Mouse (Mus musculus): ENCODE results near the gene Ehf. TPM values are rescaled to one million over a fixed set of nuclear protein-coding genes. Genes with fewer than 3 reads are reported as not detected.

Gene Ehf
- polyA plus RNA-seq (2015; fragmentation: Nextera tagmentation; extraction: Ambion mirVana), result 28.6 and 32.2 TPM in 2 replicates

DNA sequence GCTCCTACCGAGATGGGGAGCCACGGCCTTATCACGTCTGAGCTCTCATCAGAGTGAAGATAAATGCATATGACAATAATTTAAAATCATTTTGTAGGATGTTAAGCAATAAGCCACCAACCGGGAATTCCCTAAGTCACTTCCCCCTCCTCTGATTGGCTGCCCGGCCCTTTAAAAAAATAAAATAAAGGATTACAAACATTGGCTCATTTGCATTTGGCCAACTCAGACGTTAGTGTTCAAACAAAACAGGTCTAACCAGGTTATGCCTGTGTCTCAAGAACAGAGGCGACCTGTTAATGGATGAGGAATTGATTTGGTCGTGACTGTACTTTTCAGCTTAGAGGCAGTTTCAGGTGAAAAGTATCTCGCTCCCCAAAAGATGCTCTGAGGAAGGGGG lies at the start of gene Ehf:
Ehf (minus strand) TSS at position 147 of the 400 bp plus-strand sequence.
- H3K27ac ChIP-seq, result peak within 1 kb of the TSS; percentile 85
- ATAC-seq (ENCODE audit: insufficient read depth, low FRiP score, low read depth), result no peak

DNA sequence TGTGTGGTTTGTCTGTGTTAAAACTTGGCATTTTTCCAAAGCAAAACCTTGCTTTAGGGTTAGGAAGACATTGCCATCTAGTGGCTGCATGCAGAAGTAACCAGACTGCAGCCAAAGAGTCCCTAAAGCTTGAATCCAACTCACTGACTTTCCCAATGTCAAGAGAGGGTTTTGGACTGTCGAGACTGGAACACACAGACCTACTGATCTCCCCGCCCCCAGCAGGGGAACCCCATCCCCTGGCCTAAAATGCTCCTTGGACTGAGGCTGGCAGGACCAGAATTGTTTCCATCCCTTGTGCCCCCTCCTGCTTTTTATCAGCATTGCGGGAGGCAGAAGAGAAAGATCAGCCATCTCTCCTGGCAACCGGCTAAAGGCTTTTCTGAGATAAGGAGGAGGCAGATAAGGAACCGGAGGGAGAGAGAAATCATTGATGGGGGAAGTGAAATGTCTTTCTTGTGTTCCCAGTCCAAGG lies 44.4 kb upstream of the Ehf start:
- WGBS, result 5% methylated on average over 5 of the region's 5 CpGs
- no peaks in the 10 kb centered on the region for H3K9me3 ChIP-seq
- H3K27ac ChIP-seq, result no peak overlapping the region
- H3K4me2 ChIP-seq, result peak overlapping the region; percentile 42
- no peak overlapping the region for H3K4me3 ChIP-seq (replicated peaks)
- H3K4me1 ChIP-seq, result peaks cover 3% of the 10 kb centered on the region; the same call in 1 of the 2 replicates
- H3K9ac ChIP-seq, result no peak overlapping the region
- no peaks in the 10 kb centered on the region for H3K27me3 ChIP-seq (replicated peaks)
- ATAC-seq (ENCODE audit: insufficient read depth, low FRiP score, low read depth), result no peak
- H3K36me3 ChIP-seq, result no peaks in the 10 kb centered on the region

More for the DNA sequence above, at the start of gene Ehf:
- H3K36me3 ChIP-seq, result no peaks in the 10 kb centered on the region
- WGBS, result 38% methylated on average over 9 of the region's 9 CpGs
- H3K4me2 ChIP-seq, result peak within 1 kb of the TSS; percentile 34
- H3K4me3 ChIP-seq (replicated peaks), result peak within 1 kb of the TSS; percentile 33
- H3K9me3 ChIP-seq, result no peaks in the 10 kb centered on the region
- H3K9ac ChIP-seq, result no peak within 1 kb of the TSS
- H3K27me3 ChIP-seq (replicated peaks), result no peaks in the 10 kb centered on the region
- no peaks in the 10 kb centered on the region for H3K4me1 ChIP-seq

DNA sequence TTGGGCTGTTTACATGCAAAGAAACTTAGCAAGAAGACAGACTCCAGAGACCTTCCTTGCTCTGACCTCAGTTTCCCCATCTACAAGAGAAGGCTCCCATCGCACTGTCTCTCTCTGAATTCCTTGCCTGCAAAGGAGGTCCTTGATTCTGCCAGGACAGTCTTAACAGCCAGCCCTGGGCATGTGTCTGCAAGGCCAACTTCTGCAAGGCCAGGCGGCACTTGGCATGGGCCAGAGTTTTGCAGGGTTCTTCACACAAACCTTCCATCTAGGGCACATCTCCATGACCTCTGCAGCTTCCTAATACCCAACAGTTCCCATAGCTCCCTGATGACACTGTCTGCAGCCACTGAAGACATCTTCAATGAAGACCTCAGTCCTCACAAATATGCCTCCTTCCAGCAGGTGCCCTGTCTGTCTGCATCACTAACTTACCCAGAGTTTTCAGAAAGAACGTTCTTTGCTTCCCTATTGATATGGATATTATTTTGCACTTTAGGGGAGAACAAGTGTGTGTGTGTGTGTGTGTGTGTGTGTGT lies 43.7 kb upstream of the Ehf start:
- no peak for ATAC-seq (ENCODE audit: insufficient read depth, low FRiP score, low read depth)
- Histone ChIP-seq H3K9me3 (no peaks in the 10 kb centered on the region), H3K36me3 (no peaks in the 10 kb centered on the region), H3K4me3 (replicated peaks) (no peak overlapping the region), H3K4me1 (peaks cover 3% of the 10 kb centered on the region; the same call in 1 of the 2 replicates), H3K4me2 (no peak overlapping the region), H3K9ac (no peak overlapping the region), H3K27me3 (replicated peaks) (no peaks in the 10 kb centered on the region), H3K27ac (no peak overlapping the region)
- WGBS, result 73% methylated on average over 3 of the region's 3 CpGs

DNA sequence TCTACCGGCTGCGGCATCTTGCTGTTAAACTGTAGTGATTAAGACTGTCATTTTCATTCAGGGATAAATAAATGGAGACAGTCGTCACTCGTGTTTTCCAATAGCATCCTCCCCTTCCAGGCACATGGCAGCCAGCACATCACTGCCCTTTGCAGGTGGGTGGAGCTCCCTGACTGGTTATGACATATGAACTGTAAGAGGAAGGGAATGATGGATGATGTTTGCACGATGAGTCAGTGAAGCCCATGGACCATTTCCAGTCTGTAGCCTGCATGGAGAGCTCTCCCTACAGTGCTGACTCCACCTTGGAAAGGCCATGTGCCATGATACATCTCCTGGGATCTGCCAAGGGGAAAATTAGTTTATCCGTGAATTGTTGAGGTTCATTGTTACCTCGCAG lies 40.5 kb upstream of the Ehf start:
- Histone ChIP-seq H3K9me3 (no peaks in the 10 kb centered on the region), H3K4me1 (peaks cover 3% of the 10 kb centered on the region; the same call in 1 of the 2 replicates), H3K36me3 (no peaks in the 10 kb centered on the region), H3K4me2 (no peak overlapping the region), H3K9ac (no peak overlapping the region), H3K27me3 (replicated peaks) (no peaks in the 10 kb centered on the region), H3K27ac (no peak overlapping the region), H3K4me3 (replicated peaks) (no peak overlapping the region)
- WGBS, result 63% methylated on average over 7 of the region's 7 CpGs
- peak; percentile 68; the same call in 1 of the 2 replicates for ATAC-seq (ENCODE audit: insufficient read depth, low FRiP score, low read depth)

DNA sequence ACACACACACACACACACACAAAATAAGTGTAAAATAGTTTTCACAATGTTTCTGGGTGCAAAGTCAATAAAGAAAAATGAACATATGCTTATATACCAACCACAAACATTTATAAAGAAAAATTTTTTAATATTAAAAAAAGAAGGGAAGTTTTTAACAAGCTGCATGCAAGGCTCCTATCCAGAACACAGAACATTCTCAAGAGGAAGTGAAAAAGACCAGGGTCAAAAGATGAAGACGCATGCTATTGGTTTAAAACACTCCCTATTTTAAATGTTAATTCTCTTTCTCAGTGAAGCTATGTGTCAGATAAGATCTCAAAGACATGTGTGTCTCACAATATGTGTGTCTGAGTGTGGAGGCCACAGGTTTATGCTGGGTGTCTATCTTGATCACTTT lies 39.0 kb upstream of the Ehf start:
- Histone ChIP-seq H3K36me3 (no peaks in the 10 kb centered on the region), H3K4me2 (no peak overlapping the region), H3K27me3 (replicated peaks) (no peaks in the 10 kb centered on the region), H3K9me3 (no peaks in the 10 kb centered on the region), H3K4me3 (replicated peaks) (no peak overlapping the region), H3K27ac (no peak overlapping the region), H3K9ac (no peak overlapping the region), H3K4me1 (no peaks in the 10 kb centered on the region)
- 70% methylated on average over 1 of the region's 1 CpGs for WGBS
- no peak for ATAC-seq (ENCODE audit: insufficient read depth, low FRiP score, low read depth)

DNA sequence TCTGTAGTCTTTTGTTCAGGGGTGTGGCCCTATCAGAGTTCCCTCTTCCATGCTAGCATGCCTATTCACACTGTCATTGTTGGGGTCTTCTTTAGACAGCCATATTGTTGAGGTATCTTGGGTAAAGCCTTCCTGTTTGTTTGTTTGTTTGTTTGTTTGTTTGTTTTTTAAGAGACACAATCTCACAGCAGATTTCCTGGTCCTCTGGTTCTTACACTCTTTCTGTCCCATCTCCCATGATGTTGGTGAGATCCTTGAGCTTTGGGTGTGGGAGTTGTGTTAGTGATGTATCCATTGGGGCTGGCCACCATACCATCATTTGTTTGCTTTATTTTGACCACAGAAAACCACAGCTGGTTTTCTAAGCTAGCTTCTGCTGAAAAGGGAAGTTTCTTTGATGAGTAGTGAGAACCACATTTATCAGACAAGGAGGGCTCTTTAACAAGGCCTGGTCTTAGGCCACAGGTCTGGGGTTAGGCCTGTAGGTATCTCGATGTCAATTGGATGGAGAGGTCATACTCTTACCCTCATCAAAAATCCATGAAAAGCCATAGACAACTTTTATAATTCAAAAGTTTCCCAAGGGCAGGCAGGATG lies 38.4 kb upstream of the Ehf start:
- no peak for ATAC-seq (ENCODE audit: insufficient read depth, low FRiP score, low read depth)
- 93% methylated on average over 1 of the region's 1 CpGs for WGBS
- no peak overlapping the region for H3K4me3 ChIP-seq (replicated peaks)
- 0 out of 2 replicates have a peak, but pooled peaks cover 2% of the 10 kb centered on the region for H3K4me1 ChIP-seq
- no peaks in the 10 kb centered on the region for H3K9me3 ChIP-seq
- H3K36me3 ChIP-seq, result no peaks in the 10 kb centered on the region
- H3K4me2 ChIP-seq, result no peak overlapping the region
- no peak overlapping the region for H3K9ac ChIP-seq
- no peak overlapping the region for H3K27ac ChIP-seq
- no peaks in the 10 kb centered on the region for H3K27me3 ChIP-seq (replicated peaks)

DNA sequence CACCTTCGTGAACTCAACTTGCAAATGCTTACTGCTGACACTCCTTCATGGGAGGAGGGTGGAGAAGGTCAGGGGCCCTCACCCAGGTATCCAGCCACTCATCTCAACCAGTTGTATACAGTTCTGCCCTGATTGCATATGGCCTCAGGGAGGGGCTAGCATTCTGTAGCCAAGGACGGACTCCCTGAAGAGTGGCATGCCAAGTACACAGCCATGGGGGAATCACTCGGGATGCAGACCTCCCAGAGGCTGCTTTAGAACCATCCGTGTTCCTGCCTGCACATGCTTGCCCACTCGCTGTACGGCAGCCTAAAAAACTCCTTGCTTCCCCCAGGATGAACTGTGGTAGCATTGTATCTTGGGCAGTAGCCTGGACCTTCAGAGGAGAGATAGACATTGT lies 35.6 kb upstream of the Ehf start:
- H3K4me3 ChIP-seq (replicated peaks), result no peak overlapping the region
- H3K4me1 ChIP-seq, result 0 out of 2 replicates have a peak, but pooled peaks cover 3% of the 10 kb centered on the region
- H3K36me3 ChIP-seq, result no peaks in the 10 kb centered on the region
- no peak overlapping the region for H3K9ac ChIP-seq
- no peak overlapping the region for H3K4me2 ChIP-seq
- no peaks in the 10 kb centered on the region for H3K27me3 ChIP-seq (replicated peaks)
- no peak for ATAC-seq (ENCODE audit: insufficient read depth, low FRiP score, low read depth)
- H3K27ac ChIP-seq, result no peak overlapping the region
- no peaks in the 10 kb centered on the region for H3K9me3 ChIP-seq
- 77% methylated on average over 6 of the region's 6 CpGs for WGBS

DNA sequence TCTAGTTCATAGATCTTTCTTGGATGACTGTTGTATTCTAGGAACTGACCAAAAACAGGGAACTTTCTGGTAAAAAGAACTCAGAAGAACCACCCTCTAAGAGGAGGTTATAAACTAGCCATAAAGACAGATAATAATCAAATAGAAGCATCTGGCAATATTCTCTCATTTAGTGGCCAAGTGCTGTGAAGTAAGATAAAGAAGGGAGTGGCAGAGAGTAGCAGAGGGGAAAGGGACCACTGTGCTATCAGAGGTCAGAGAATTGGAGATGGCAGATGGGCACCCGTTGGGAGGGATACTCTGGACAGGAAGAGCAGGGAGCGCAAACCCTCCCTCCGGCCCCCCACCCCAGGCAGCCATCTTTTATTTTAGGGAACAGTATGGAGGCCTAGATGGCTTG lies 34.3 kb upstream of the Ehf start:
- 75% methylated on average over 3 of the region's 3 CpGs for WGBS
- no peak for ATAC-seq (ENCODE audit: insufficient read depth, low FRiP score, low read depth)

DNA sequence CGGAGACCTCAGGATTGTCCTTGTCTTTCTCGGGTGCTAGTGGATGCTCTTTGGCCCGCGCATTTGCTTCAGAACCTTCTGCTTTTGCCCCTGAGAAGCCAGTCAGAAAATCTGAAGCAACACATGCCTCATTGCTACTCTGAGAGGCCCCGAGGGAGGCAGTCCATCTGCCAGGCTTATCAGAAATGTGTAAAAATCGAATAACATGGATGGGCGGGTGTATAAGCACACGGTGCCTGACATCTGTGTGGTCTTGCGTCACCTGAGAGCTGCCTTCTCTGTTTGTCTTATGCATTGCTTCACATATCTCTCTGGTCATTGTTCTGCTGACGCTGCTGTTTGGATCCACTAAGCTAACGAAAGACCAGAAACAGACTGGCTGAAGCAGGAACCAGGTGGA lies 33.5 kb upstream of the Ehf start:
- no peak overlapping the region for H3K27ac ChIP-seq
- H3K27me3 ChIP-seq (replicated peaks), result no peaks in the 10 kb centered on the region
- 0 out of 2 replicates have a peak, but pooled peaks cover 3% of the 10 kb centered on the region for H3K4me1 ChIP-seq
- 61% methylated on average over 11 of the region's 11 CpGs for WGBS
- H3K9ac ChIP-seq, result no peak overlapping the region
- H3K4me3 ChIP-seq (replicated peaks), result no peak overlapping the region
- no peaks in the 10 kb centered on the region for H3K9me3 ChIP-seq
- ATAC-seq (ENCODE audit: insufficient read depth, low FRiP score, low read depth), result peak; percentile 53; the same call in 1 of the 2 replicates
- no peaks in the 10 kb centered on the region for H3K36me3 ChIP-seq
- H3K4me2 ChIP-seq, result no peak overlapping the region

More for the DNA sequence above, 34.3 kb upstream of the Ehf start:
- H3K4me2 ChIP-seq, result no peak overlapping the region
- no peak overlapping the region for H3K4me3 ChIP-seq (replicated peaks)
- H3K9me3 ChIP-seq, result no peaks in the 10 kb centered on the region
- H3K4me1 ChIP-seq, result 0 out of 2 replicates have a peak, but pooled peaks cover 3% of the 10 kb centered on the region
- no peaks in the 10 kb centered on the region for H3K36me3 ChIP-seq
- no peaks in the 10 kb centered on the region for H3K27me3 ChIP-seq (replicated peaks)
- H3K27ac ChIP-seq, result no peak overlapping the region
- H3K9ac ChIP-seq, result no peak overlapping the region

DNA sequence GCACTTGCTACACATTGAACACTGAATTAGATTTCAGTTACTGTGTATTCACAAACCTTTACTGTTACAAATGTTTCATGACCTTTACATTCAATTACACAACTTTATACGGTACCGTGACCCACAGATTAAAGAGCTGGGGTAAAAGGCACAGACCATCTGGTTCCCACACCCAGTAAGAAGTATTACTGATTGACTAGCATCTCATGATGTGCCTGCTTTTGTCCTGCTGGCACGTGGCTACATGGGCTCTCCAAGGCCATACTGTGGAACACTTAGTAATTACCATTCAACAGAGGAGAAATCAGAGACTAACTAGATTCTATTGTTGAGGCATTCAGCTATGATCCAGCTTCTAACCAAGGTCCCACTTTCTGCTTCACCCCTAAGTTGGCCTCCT lies 32.9 kb upstream of the Ehf start:
- Histone ChIP-seq H3K27ac (no peak overlapping the region), H3K9ac (no peak overlapping the region), H3K4me2 (no peak overlapping the region), H3K9me3 (no peaks in the 10 kb centered on the region), H3K27me3 (replicated peaks) (no peaks in the 10 kb centered on the region), H3K4me3 (replicated peaks) (no peak overlapping the region), H3K4me1 (0 out of 2 replicates have a peak, but pooled peaks cover 3% of the 10 kb centered on the region), H3K36me3 (no peaks in the 10 kb centered on the region)
- WGBS, result 65% methylated on average over 3 of the region's 3 CpGs
- no peak for ATAC-seq (ENCODE audit: insufficient read depth, low FRiP score, low read depth)

DNA sequence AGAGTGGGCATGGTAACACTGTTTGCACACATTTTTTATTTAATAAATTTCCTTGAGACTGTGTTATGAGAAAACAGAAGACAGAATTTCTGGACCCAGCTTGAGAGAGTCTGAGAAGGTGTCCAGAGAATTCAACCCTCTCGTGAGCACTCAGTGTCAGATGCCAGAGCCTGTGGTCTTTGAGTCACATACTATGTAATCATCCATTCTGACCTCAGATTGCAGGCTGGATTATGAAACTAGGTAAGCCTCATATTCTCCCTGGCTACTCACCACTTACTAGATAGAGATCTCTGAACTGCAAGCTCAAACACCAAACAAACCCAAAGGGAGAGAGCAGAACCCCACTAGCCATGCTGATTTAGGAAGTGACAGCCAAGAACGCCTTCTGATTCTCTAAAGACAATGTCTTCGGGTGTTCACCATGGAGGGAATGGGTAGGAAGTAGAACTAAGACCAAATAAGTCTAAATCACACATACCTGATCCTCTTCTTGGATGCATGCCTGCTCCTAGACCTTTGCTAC lies 28.7 kb upstream of the Ehf start:
- 77% methylated on average over 3 of the region's 3 CpGs for WGBS
- H3K4me1 ChIP-seq, result 0 out of 2 replicates have a peak, but pooled peaks cover 3% of the 10 kb centered on the region
- no peaks in the 10 kb centered on the region for H3K36me3 ChIP-seq

DNA sequence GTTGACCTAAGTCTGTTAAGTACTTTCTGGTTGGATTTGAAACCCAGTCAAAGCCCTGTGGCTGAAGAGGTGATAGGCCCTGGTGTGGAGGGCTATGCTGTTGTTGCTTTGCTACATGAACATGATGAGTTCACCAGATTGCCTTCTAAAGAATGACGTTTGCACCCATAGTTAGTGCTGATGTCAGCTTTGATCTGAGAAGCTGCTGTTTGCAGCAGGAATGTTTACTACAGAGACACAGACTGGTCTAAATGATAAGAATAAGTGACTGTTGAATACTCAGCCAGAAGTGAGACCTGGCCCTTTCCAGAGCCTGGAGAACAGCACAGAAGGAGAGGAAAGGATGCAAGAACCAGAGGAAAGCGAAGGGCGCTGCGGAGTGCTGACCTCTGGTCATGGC lies 25.7 kb upstream of the Ehf start:
- Histone ChIP-seq H3K27me3 (replicated peaks) (no peaks in the 10 kb centered on the region), H3K9ac (no peak overlapping the region), H3K4me1 (peaks cover 14% of the 10 kb centered on the region), H3K4me3 (replicated peaks) (no peak overlapping the region), H3K27ac (no peak overlapping the region), H3K36me3 (no peaks in the 10 kb centered on the region), H3K4me2 (no peak overlapping the region), H3K9me3 (no peaks in the 10 kb centered on the region)
- WGBS, result 82% methylated on average over 4 of the region's 4 CpGs
- ATAC-seq (ENCODE audit: insufficient read depth, low FRiP score, low read depth), result no peak

More for the DNA sequence above, 28.7 kb upstream of the Ehf start:
- Histone ChIP-seq H3K27me3 (replicated peaks) (no peaks in the 10 kb centered on the region), H3K4me2 (no peak overlapping the region), H3K9ac (no peak overlapping the region), H3K4me3 (replicated peaks) (no peak overlapping the region), H3K27ac (no peak overlapping the region), H3K9me3 (no peaks in the 10 kb centered on the region)
- no peak for ATAC-seq (ENCODE audit: insufficient read depth, low FRiP score, low read depth)

All from stomach, embryonic 15.5 days (tissue).